Mouse (Mus musculus) adrenal gland, postnatal 0 days (tissue): Measurements from ENCODE around the gene Atoh1. TPM values are rescaled to one million over a fixed set of nuclear protein-coding genes. Genes with fewer than 3 reads are reported as not detected.

Source experiments
- polyA plus RNA-seq: library from polyadenylated mRNA; unstranded; fragments of >200 nt; fragmentation: Nextera tagmentation; extraction: Ambion mirVana; gene quantifications from 2 replicates; pipeline ENCODE4 v1.2.1, GENCODE M21; 2015

The Atoh1 gene
- not detected in 2 replicates for polyA plus RNA-seq

GRCm38 (mm10) chr6:64728499-64729198, at the start of gene Atoh1:
Gene Atoh1 (plus strand): TSS chr6:64729125.

